Mouse (Mus musculus) hindbrain, embryonic 11.5 days (tissue): ENCODE data around the gene Rapgefl1. TPM values are rescaled to one million over a fixed set of nuclear protein-coding genes. Genes with fewer than 3 reads are reported as not detected.

Experiments
- polyA plus RNA-seq: library from polyadenylated mRNA; unstranded; fragments of >200 nt; fragmentation: Nextera tagmentation; extraction: Ambion mirVana; gene quantifications from 2 replicates; pipeline ENCODE4 v1.2.1, GENCODE M21; 2014

Gene Rapgefl1
- polyA plus RNA-seq, 1 experiment from 2014 or later, result 2.2 TPM

Other genes with a start within 250 kb of the Rapgefl1 start
- 10.9 and 12.2 TPM in 2 replicates for gene Ormdl3, start 249.4 kb upstream of the Rapgefl1 start, polyA plus RNA-seq
- not detected in 2 replicates for gene Lrrc3c, start 238.5 kb upstream of the Rapgefl1 start, polyA plus RNA-seq
- gene Gm12355, start 211.1 kb upstream of the Rapgefl1 start, polyA plus RNA-seq, result 0.85 and 1.8 TPM in 2 replicates
- gene Gsdma3, start 210.4 kb upstream of the Rapgefl1 start, polyA plus RNA-seq, result not detected in 2 replicates
- gene Gsdma2, start 190.0 kb upstream of the Rapgefl1 start, polyA plus RNA-seq, result not detected in 2 replicates
- gene Gsdma, start 172.4 kb upstream of the Rapgefl1 start, polyA plus RNA-seq, result not detected in 2 replicates
- gene Psmd3, start 154.2 kb upstream of the Rapgefl1 start, polyA plus RNA-seq, result 154 and 155 TPM in 2 replicates
- gene Csf3, start 135.5 kb upstream of the Rapgefl1 start, polyA plus RNA-seq, result not detected in 2 replicates
- gene Med24, start 107.3 kb upstream of the Rapgefl1 start, polyA plus RNA-seq, result 47.3 and 60.8 TPM in 2 replicates
- 34.7 and 41.4 TPM in 2 replicates for gene Thra, start 96.1 kb upstream of the Rapgefl1 start, polyA plus RNA-seq
- gene Nr1d1, start 61.5 kb upstream of the Rapgefl1 start, polyA plus RNA-seq, result 0.92 and 1.4 TPM in 2 replicates
- gene Msl1, start 41.3 kb upstream of the Rapgefl1 start, polyA plus RNA-seq, result 25.0 and 28.0 TPM in 2 replicates
- 44.6 and 49.6 TPM in 2 replicates for gene Casc3, start 31.9 kb upstream of the Rapgefl1 start, polyA plus RNA-seq
- 5.1 and 5.4 TPM in 2 replicates for gene Wipf2, start 26.9 kb downstream of the Rapgefl1 start, polyA plus RNA-seq
- gene Cdc6, start 71.0 kb downstream of the Rapgefl1 start, polyA plus RNA-seq, result 33.1 and 39.0 TPM in 2 replicates
- gene Rara, start 91.0 kb downstream of the Rapgefl1 start, polyA plus RNA-seq, result 48.3 and 51.2 TPM in 2 replicates
- 0.28 and 0.74 TPM in 2 replicates for gene Gjd3, start 146.2 kb downstream of the Rapgefl1 start, polyA plus RNA-seq
- gene Top2a, start 187.4 kb downstream of the Rapgefl1 start, polyA plus RNA-seq, result 332 and 333 TPM in 2 replicates
- 288 and 295 TPM in 2 replicates for gene Igfbp4, start 204.5 kb downstream of the Rapgefl1 start, polyA plus RNA-seq